Mouse (Mus musculus): ENCODE data around the gene Tfrc.

Tfrc gene

GRCm38 (mm10) chr16:32650974-32651618 lies 42.4 kb downstream of the Tfrc start:
- peak; percentile 72 for DNase-seq

- no peak for DNase-seq
Measured at GRCm38 (mm10) chr16:32654071-32654733, 45.5 kb downstream of the Tfrc start.

- DNase-seq, result no peak
Measured at GRCm38 (mm10) chr16:32655534-32655933, 46.8 kb downstream of the Tfrc start.

- DNase-seq, result no peak
Measured at GRCm38 (mm10) chr16:32656321-32656720, 47.6 kb downstream of the Tfrc start.

- no peak for DNase-seq
Measured at GRCm38 (mm10) chr16:32656794-32657193, 48.1 kb downstream of the Tfrc start.

GRCm38 (mm10) chr16:32657498-32658250 lies 49.0 kb downstream of the Tfrc start:
- DNase-seq, result no peak

GRCm38 (mm10) chr16:32658743-32659171 lies 50.0 kb downstream of the Tfrc start:
- peak; percentile 71 for DNase-seq

GRCm38 (mm10) chr16:32659385-32659784 lies 50.7 kb downstream of the Tfrc start:
- no peak for DNase-seq

- peak; percentile 87 for DNase-seq
Measured at GRCm38 (mm10) chr16:32660095-32660494, 51.4 kb downstream of the Tfrc start.

GRCm38 (mm10) chr16:32660557-32661321 lies 52.0 kb downstream of the Tfrc start:
- peak; percentile 33 for DNase-seq

GRCm38 (mm10) chr16:32661493-32661921 lies 52.8 kb downstream of the Tfrc start:
- peak; percentile 35 for DNase-seq

GRCm38 (mm10) chr16:32662372-32662771 lies 53.7 kb downstream of the Tfrc start:
- no peak for DNase-seq

GRCm38 (mm10) chr16:32663231-32663858 lies 54.6 kb downstream of the Tfrc start:
- peak; percentile 37 for DNase-seq

- no peak for DNase-seq
Measured at GRCm38 (mm10) chr16:32664211-32664610, 55.5 kb downstream of the Tfrc start.

- no peak for DNase-seq
Measured at GRCm38 (mm10) chr16:32665851-32666665, 57.3 kb downstream of the Tfrc start.

GRCm38 (mm10) chr16:32666671-32667551 lies 58.2 kb downstream of the Tfrc start:
- DNase-seq, result no peak

GRCm38 (mm10) chr16:32667552-32667872 lies 58.8 kb downstream of the Tfrc start:
- no peak for DNase-seq

- DNase-seq, result peak; percentile 89
Measured at GRCm38 (mm10) chr16:32668030-32668429, 59.3 kb downstream of the Tfrc start.

- peak; percentile 83 for DNase-seq
Measured at GRCm38 (mm10) chr16:32668472-32668871, 59.8 kb downstream of the Tfrc start.

- no peak for DNase-seq
Measured at GRCm38 (mm10) chr16:32669243-32669642, 60.5 kb downstream of the Tfrc start.

All from thymus, postnatal 14 days (tissue).